Mouse (Mus musculus) testis, adult 2 months (tissue): ENCODE measurements around the gene Ramp1. TPM values are rescaled to one million over a fixed set of nuclear protein-coding genes. Genes with fewer than 3 reads are reported as not detected.

Experiments
- H3K27ac ChIP-seq: fragments of 200-500 bp; 2 replicates; pipeline ENCODE4 v1.5.1; 2012; ENCODE audit warnings: low read depth, low read length; ENCODE audit not compliant: control insufficient read depth, insufficient read depth
- H3K27me3 ChIP-seq: fragments of 200-500 bp; 2 replicates; pipeline ENCODE4 v1.6.1; 2012; ENCODE audit warnings: mild to moderate bottlenecking, low read length, moderate library complexity; ENCODE audit not compliant: control insufficient read depth, insufficient read depth
- H3K36me3 ChIP-seq: fragments of 200-500 bp; 2 replicates; pipeline ENCODE4 v1.6.1; 2012; ENCODE audit warnings: mild to moderate bottlenecking, low read length; ENCODE audit not compliant: control insufficient read depth, insufficient read depth
- H3K4me1 ChIP-seq: fragments of 200-500 bp; 2 replicates; pipeline ENCODE4 v1.6.1; 2012; ENCODE audit warnings: low read length; ENCODE audit not compliant: control insufficient read depth, insufficient read depth
- H3K4me3 ChIP-seq: fragments of 200-500 bp; 2 replicates; pipeline ENCODE4 v1.5.1; 2012; ENCODE audit warnings: low read depth, mild to moderate bottlenecking, low read length, moderate library complexity, mixed read lengths; ENCODE audit not compliant: control insufficient read depth
- CTCF ChIP-seq: fragments of 200-500 bp; IDR thresholded peaks from 2 replicates; pipeline ENCODE4 v1.5.1; 2012; ENCODE audit warnings: low read depth, mild to moderate bottlenecking, inconsistent platforms, low read length, moderate library complexity; ENCODE audit not compliant: control insufficient read depth, insufficient read depth, insufficient replicate concordance
- POLR2A ChIP-seq: fragments of 200-500 bp; IDR thresholded peaks from 2 replicates; pipeline ENCODE4 v1.6.1; 2012; ENCODE audit warnings: low read depth, mild to moderate bottlenecking, inconsistent platforms, low read length, moderate library complexity; ENCODE audit not compliant: control insufficient read depth
- polyA plus RNA-seq: library from polyadenylated mRNA; depleted of rRNA; stranded (reverse); fragments of >200 nt; gene quantifications from 2 replicates; pipeline ENCODE4 v1.2.3, GENCODE M21; 2012

The Ramp1 gene
- polyA plus RNA-seq, 1 experiment, result 2.1 TPM

DNA sequence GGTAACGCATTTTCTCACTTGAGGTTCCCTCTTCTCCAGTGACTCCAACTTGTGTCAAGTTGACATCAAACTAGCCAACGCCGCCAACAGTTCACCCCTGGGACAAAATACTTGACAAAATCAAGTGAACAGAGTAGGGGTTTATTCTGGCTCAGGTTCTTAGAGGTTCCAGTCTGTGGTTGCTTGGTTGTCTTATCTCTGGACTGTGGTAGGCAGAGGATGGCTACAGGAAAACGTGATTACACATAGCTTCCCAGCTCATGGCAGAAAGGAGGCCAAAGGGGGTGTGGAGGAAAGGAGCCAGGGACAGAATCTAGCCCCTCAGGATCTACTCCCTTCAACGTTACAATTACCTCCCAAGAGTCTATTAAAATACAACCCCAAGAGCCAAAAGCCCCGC lies 7.1 kb downstream of the Ramp1 start:
- Histone ChIP-seq H3K4me3 (no peak overlapping the region), H3K36me3 (no peaks in the 10 kb centered on the region), H3K27ac (no peak overlapping the region), H3K4me1 (no peaks in the 10 kb centered on the region), H3K27me3 (no peaks in the 10 kb centered on the region)
- TF ChIP-seq CTCF (no peak), POLR2A (no peak)

DNA sequence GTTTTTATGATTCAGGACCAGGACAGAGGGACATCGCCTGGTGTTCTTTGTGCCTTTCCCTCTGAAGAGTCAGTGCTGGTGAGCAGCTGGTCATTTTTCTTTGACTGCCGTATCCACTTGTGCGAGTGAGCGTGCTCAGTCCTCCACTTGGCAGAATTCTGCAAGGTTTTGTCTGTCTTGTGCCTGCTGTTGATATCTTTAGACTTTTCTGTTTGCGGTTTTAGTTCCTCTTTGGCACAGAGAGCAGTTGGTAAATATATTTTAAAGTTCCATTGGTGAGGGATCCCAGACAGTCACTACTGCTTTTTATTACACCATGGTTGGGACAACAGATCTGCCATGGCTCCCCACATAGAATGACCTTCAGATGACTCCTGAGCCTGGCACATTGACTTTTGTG lies 7.7 kb downstream of the Ramp1 start:
- Histone ChIP-seq H3K4me1 (no peaks in the 10 kb centered on the region), H3K36me3 (no peaks in the 10 kb centered on the region), H3K27ac (no peak overlapping the region), H3K4me3 (no peak overlapping the region), H3K27me3 (no peaks in the 10 kb centered on the region)
- TF ChIP-seq POLR2A (no peak), CTCF (no peak)

DNA sequence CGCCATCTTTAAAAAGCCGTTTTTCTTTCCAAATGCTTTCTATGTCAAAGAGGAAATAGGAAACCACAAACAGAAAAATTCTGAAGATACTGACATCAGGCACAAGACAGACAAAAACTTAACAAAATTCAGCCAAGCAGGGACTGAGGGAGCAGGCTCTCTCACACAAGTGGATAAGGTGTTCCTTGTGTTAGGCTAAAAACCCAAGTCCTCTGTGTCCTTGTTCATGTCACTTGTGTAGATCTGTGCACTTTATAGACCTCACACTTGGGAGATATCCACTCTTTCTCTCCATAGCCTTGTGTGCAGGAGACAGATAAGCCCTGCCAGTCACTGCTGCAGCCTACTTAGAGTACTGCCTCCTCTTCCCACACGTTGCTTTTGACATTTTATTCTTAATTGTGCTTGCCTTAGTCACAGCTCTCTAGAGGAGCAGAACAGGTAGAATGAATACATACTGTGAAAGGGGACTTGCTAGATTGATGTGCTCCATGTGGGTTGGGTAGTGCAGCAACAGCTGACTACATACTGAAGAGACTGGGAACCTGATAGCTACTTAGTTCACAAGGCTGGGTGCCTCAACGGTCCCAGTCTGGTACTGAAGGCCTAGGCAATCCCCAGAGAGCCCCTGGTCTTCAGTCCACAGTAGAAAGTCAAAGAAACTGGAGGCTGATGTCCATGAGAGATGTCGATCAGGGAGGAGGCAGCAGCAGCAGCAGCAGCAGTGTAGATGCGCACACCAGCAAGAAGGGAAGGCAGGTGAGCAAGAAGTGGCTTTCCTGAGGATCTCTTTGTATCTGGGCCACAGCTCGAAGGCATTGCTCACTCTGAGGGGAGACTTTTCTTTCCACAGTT lies 8.4 kb downstream of the Ramp1 start:
- H3K4me1 ChIP-seq, result no peaks in the 10 kb centered on the region
- no peak overlapping the region for H3K27ac ChIP-seq
- TF ChIP-seq POLR2A (no peak), CTCF (no peak)
- H3K36me3 ChIP-seq, result no peaks in the 10 kb centered on the region
- no peak overlapping the region for H3K4me3 ChIP-seq
- H3K27me3 ChIP-seq, result no peaks in the 10 kb centered on the region

- no peaks in the 10 kb centered on the region for H3K4me1 ChIP-seq
- no peak overlapping the region for H3K4me3 ChIP-seq
- H3K27ac ChIP-seq, result no peak overlapping the region
- TF ChIP-seq CTCF (no peak), POLR2A (no peak)
- no peaks in the 10 kb centered on the region for H3K36me3 ChIP-seq
- H3K27me3 ChIP-seq, result no peaks in the 10 kb centered on the region
These were observed 9.3 kb downstream of the Ramp1 start for GRCm38 (mm10) chr1:91188851-91189460.

- Histone ChIP-seq H3K4me3 (no peak overlapping the region), H3K36me3 (no peaks in the 10 kb centered on the region), H3K4me1 (no peaks in the 10 kb centered on the region), H3K27ac (no peak overlapping the region), H3K27me3 (no peaks in the 10 kb centered on the region)
- no peak for TF ChIP-seq CTCF
- no peak for TF ChIP-seq POLR2A
These were observed 12.6 kb downstream of the Ramp1 start for GRCm38 (mm10) chr1:91192184-91192583.

DNA sequence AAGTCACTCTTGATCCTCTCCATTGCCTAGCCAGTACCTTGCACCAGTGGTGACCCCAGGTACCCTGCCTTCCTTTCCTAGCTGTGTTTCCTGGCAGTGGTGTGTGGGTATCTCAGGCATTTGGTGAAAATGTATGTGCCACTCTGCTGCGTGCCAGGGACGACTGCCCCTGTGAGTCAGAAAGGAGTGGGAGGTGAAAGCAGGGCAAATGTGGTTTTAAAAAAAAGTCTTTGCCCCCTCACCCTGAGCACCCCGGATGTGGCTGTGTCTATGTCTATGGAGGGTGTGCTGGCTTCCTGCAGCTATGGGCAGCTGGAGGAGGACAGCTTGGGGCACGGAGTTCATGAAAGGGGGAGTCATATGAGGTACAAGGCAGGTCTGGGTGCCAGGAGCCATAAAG lies 13.6 kb downstream of the Ramp1 start:
- TF ChIP-seq POLR2A (no peak), CTCF (no peak)

GRCm38 (mm10) chr1:91193680-91194079 lies 14.1 kb downstream of the Ramp1 start:
- Histone ChIP-seq H3K4me3 (no peak overlapping the region), H3K4me1 (no peaks in the 10 kb centered on the region), H3K27ac (no peak overlapping the region), H3K27me3 (no peaks in the 10 kb centered on the region), H3K36me3 (no peaks in the 10 kb centered on the region)
- TF ChIP-seq POLR2A (no peak), CTCF (no peak)

More for the DNA sequence above, 13.6 kb downstream of the Ramp1 start:
- Histone ChIP-seq H3K27me3 (no peaks in the 10 kb centered on the region), H3K4me1 (no peaks in the 10 kb centered on the region), H3K27ac (no peak overlapping the region), H3K4me3 (no peak overlapping the region), H3K36me3 (no peaks in the 10 kb centered on the region)

DNA sequence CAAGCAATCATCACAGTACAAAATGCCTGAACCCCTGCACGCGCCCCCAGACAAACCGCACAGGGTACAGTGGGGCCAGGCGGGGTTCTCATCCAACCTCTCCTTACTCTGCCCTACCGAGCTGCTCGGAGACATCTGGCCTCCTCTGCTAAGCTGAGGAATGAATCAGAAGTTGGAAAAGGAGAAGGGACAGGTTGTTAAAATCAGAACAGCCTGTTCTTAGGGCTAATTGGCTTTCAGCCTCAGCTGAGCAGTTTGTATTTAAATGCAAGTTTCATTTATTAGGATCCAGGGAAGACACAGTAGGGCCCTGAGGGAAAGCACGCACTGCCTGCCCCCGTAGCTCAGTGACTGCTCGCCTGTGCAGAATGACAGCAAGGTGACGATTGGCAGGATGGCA lies 20.2 kb downstream of the Ramp1 start:
- TF ChIP-seq POLR2A (no peak), CTCF (no peak)
- Histone ChIP-seq H3K4me3 (no peak overlapping the region), H3K4me1 (no peaks in the 10 kb centered on the region), H3K36me3 (no peaks in the 10 kb centered on the region), H3K27me3 (no peaks in the 10 kb centered on the region), H3K27ac (no peak overlapping the region)
